Mouse (Mus musculus): ENCODE results near the gene Thap7. TPM values are rescaled to one million over a fixed set of nuclear protein-coding genes. Genes with fewer than 3 reads are reported as not detected.

The Thap7 gene
- total RNA-seq, 2 experiments from 2014 or later, result 31.4 to 39.4 TPM

GRCm38 (mm10) chr16:17488478-17489468 lies 42.2 kb downstream of the Thap7 start:
- DNase-seq, result peak; percentile 65 to 67

- DNase-seq, result peak; percentile 53 to 72
Measured at GRCm38 (mm10) chr16:17486505-17486904, 44.4 kb downstream of the Thap7 start.

- DNase-seq, result no peak
Measured at GRCm38 (mm10) chr16:17481465-17481864, 49.5 kb downstream of the Thap7 start.

- DNase-seq, result no peak
Measured at GRCm38 (mm10) chr16:17478331-17478943, 52.5 kb downstream of the Thap7 start.

Other genes starting within 250 kb of the Thap7 start
- gene Serpind1, start 199.8 kb downstream of the Thap7 start, total RNA-seq (2021), result under 1 TPM; 0.40 to 0.63 TPM
- 10 to 100 TPM; 27.3 to 30.2 TPM for gene Snap29, start 125.2 kb downstream of the Thap7 start, total RNA-seq (2021)
- gene Pi4ka, start 124.8 kb downstream of the Thap7 start, total RNA-seq (2021), result 10 to 100 TPM; 90.6 to 97.2 TPM
- gene Crkl, start 79.1 kb downstream of the Thap7 start, total RNA-seq (2021), result 10 to 100 TPM; 30.4 to 38.1 TPM
- 1 to 10 TPM; 6.5 to 8.5 TPM for gene Aifm3, start 41.5 kb downstream of the Thap7 start, total RNA-seq (2021)
- gene Lztr1, start 22.4 kb downstream of the Thap7 start, total RNA-seq (2021), result 10 to 100 TPM; 56.1 to 59.9 TPM
- gene Lrrc74b, start 30.1 kb upstream of the Thap7 start, total RNA-seq (2021), result not detected
- 1 to 10 TPM; 1.4 TPM for gene P2rx6, start 30.7 kb upstream of the Thap7 start, total RNA-seq (2021)
- 10 to 100 TPM; 10.1 to 17.8 TPM for gene Slc7a4, start 52.1 kb upstream of the Thap7 start, total RNA-seq (2021)
- gene Smpd4, start 88.2 kb upstream of the Thap7 start, total RNA-seq (2021), result 10 to 100 TPM; 24.5 to 28.1 TPM
- 1 to 10 TPM; 1.5 to 2.5 TPM for gene Ccdc74a, start 115.3 kb upstream of the Thap7 start, total RNA-seq (2021)
- gene Med15, start 201.8 kb upstream of the Thap7 start, total RNA-seq (2021), result 10 to 100 TPM; 52.9 to 60.5 TPM
- gene Klhl22, start 228.5 kb upstream of the Thap7 start, total RNA-seq (2021), result 10 to 100 TPM; 38.3 to 43.1 TPM

All from adrenal gland, postnatal 36 days (tissue).